Mouse (Mus musculus) MEL (cell line): ENCODE data around the gene Ccdc97. TPM values are rescaled to one million over a fixed set of nuclear protein-coding genes. Genes with fewer than 3 reads are reported as not detected.
A peak's percentile ranks its signal among the peaks of the same experiment; 100 is the strongest.

ENCODE experiments used
- DNase-seq: peaks from one replicate; pipeline ENCODE4 v3.0.0; 2011; ENCODE audit warnings: low read depth, low spot score
- H3K27ac ChIP-seq: 2 replicates; pipeline ENCODE4 v1.5.1; 2012; ENCODE audit warnings: low read depth, mild to moderate bottlenecking, control low read depth, low read length, moderate library complexity; ENCODE audit not compliant: control insufficient read depth
- H3K27me3 ChIP-seq, 2 experiments: fragments of 150-350 bp in 1 of 2; sonication (generic) in 1 of 2; 2 replicates each; pipeline ENCODE4 v1.6.1; 2012; ENCODE audit warnings: low read length in 2 of 2, mild to moderate bottlenecking in 2 of 2, improper control_type of control experiment in 1 of 2, moderate library complexity in 1 of 2; ENCODE audit not compliant: insufficient read depth in 2 of 2, control insufficient read depth in 1 of 2
- H3K36me3 ChIP-seq, 2 experiments: 2 replicates each; pipeline ENCODE4 v1.6.1; 2012 to 2014; ENCODE audit warnings: low read length in 2 of 2, improper control_type of control experiment in 1 of 2, inconsistent platforms in 1 of 2, mild to moderate bottlenecking in 1 of 2; ENCODE audit not compliant: insufficient read depth in 2 of 2, control insufficient read depth in 1 of 2
- H3K4me1 ChIP-seq, 2 experiments: fragments of 150-350 bp in 1 of 2; sonication (generic) in 1 of 2; 2 replicates each; pipeline ENCODE4 v1.6.1; 2012; ENCODE audit warnings: low read length in 2 of 2, improper control_type of control experiment in 1 of 2, mild to moderate bottlenecking in 1 of 2; ENCODE audit not compliant: insufficient read depth in 2 of 2, control insufficient read depth in 1 of 2
- H3K4me3 ChIP-seq, 2 experiments: fragments of 150-350 bp in 1 of 2; sonication (generic) in 1 of 2; 2 replicates each; pipeline ENCODE4 v1.5.1; 2012; ENCODE audit warnings: low read depth in 2 of 2, low read length in 2 of 2, mild to moderate bottlenecking in 2 of 2, moderate library complexity in 2 of 2, control low read depth in 1 of 2, improper control_type of control experiment in 1 of 2; ENCODE audit not compliant: control insufficient read depth in 1 of 2, insufficient read depth in 1 of 2
- H3K79me2 ChIP-seq: 2 replicates; pipeline ENCODE4 v1.6.1; 2012; ENCODE audit warnings: mild to moderate bottlenecking, low read length, moderate library complexity; ENCODE audit not compliant: control insufficient read depth, poor library complexity, insufficient read depth
- H3K9ac ChIP-seq: 2 replicates; pipeline ENCODE4 v1.6.1; 2012; ENCODE audit warnings: low read depth, mild to moderate bottlenecking, control low read depth, low read length, moderate library complexity; ENCODE audit not compliant: control insufficient read depth, poor library complexity, severe bottlenecking
- H3K9me3 ChIP-seq: fragments of 150-350 bp; sonication (generic); replicated peaks from 2 replicates; pipeline ENCODE4 v1.6.1; 2012; ENCODE audit warnings: mild to moderate bottlenecking, low read length, improper control_type of control experiment, moderate library complexity; ENCODE audit not compliant: insufficient read depth
- BHLHE40 ChIP-seq: IDR thresholded peaks from 2 replicates; pipeline ENCODE4 v1.6.1; 2012; ENCODE audit warnings: low read depth, mild to moderate bottlenecking, inconsistent platforms, low read length, improper control_type of control experiment, borderline replicate concordance
- CHD2 ChIP-seq: IDR thresholded peaks from 2 replicates; pipeline ENCODE4 v1.6.1; 2011; ENCODE audit warnings: low read length, improper control_type of control experiment
- ELF1 ChIP-seq: IDR thresholded peaks from 2 replicates; pipeline ENCODE4 v1.6.1; 2014; ENCODE audit warnings: low read depth, mild to moderate bottlenecking, inconsistent platforms, low read length, improper control_type of control experiment, moderate library complexity
- EP300 ChIP-seq, 2 experiments: IDR thresholded peaks; 2 replicates each; pipeline ENCODE4 v1.6.1; 2011; ENCODE audit warnings: improper control_type of control experiment in 2 of 2, low read length in 2 of 2, low read depth in 1 of 2, mild to moderate bottlenecking in 1 of 2
- ETS1 ChIP-seq: IDR thresholded peaks from 2 replicates; pipeline ENCODE4 v1.6.1; 2012; ENCODE audit warnings: low read depth, mild to moderate bottlenecking, inconsistent platforms, low read length, improper control_type of control experiment, moderate library complexity
- GABPA ChIP-seq: IDR thresholded peaks from 2 replicates; pipeline ENCODE4 v1.6.1; 2012; ENCODE audit warnings: low read depth, mild to moderate bottlenecking, inconsistent platforms, low read length, improper control_type of control experiment, moderate library complexity
- GATA1 ChIP-seq: IDR thresholded peaks from 2 replicates; pipeline ENCODE4 v1.6.1; 2011; ENCODE audit warnings: low read depth, low read length, improper control_type of control experiment
- HCFC1 ChIP-seq: IDR thresholded peaks from 2 replicates; pipeline ENCODE4 v1.6.1; 2012; ENCODE audit warnings: low read depth, mild to moderate bottlenecking, inconsistent platforms, low read length, improper control_type of control experiment, moderate library complexity
- JUND ChIP-seq: IDR thresholded peaks from 2 replicates; pipeline ENCODE4 v1.6.1; 2011; ENCODE audit warnings: low read depth, mild to moderate bottlenecking, improper control_type of control experiment, low read length
- KAT2A ChIP-seq: conservative IDR thresholded peaks from 2 replicates; pipeline ENCODE4 v1.6.1; 2012; ENCODE audit warnings: low read depth, low read length, improper control_type of control experiment, inconsistent platforms
- MAFK ChIP-seq: IDR thresholded peaks from 2 replicates; pipeline ENCODE4 v1.6.1; 2011; ENCODE audit warnings: low read depth, mild to moderate bottlenecking, low read length, improper control_type of control experiment, borderline replicate concordance
- MAX ChIP-seq: IDR thresholded peaks from 2 replicates; pipeline ENCODE4 v1.6.1; 2011; ENCODE audit warnings: low read length, improper control_type of control experiment
- MAZ ChIP-seq: IDR thresholded peaks from 2 replicates; pipeline ENCODE4 v1.6.1; 2012; ENCODE audit warnings: low read depth, mild to moderate bottlenecking, inconsistent platforms, low read length, improper control_type of control experiment
- MEF2A ChIP-seq: IDR thresholded peaks from 2 replicates; pipeline ENCODE4 v1.6.1; 2014; ENCODE audit warnings: low read depth, mild to moderate bottlenecking, inconsistent platforms, low read length, improper control_type of control experiment; ENCODE audit not compliant: poor library complexity, insufficient replicate concordance, severe bottlenecking; ENCODE audit errors: extremely low read depth
- MXI1 ChIP-seq: IDR thresholded peaks from 2 replicates; pipeline ENCODE4 v1.6.1; 2011; ENCODE audit warnings: mild to moderate bottlenecking, low read depth, low read length, improper control_type of control experiment
- MYB ChIP-seq: IDR thresholded peaks from 2 replicates; pipeline ENCODE4 v1.6.1; 2011; ENCODE audit warnings: mild to moderate bottlenecking, low read depth, low read length, improper control_type of control experiment
- MYC ChIP-seq: IDR thresholded peaks from 2 replicates; pipeline ENCODE4 v1.6.1; 2011; ENCODE audit warnings: low read depth, mild to moderate bottlenecking, low read length, improper control_type of control experiment, moderate library complexity
- NELFE ChIP-seq: IDR thresholded peaks from 2 replicates; pipeline ENCODE4 v1.6.1; 2011; ENCODE audit warnings: low read depth, low read length, improper control_type of control experiment
- NRF1 ChIP-seq: IDR thresholded peaks from 2 replicates; pipeline ENCODE4 v1.6.1; 2014; ENCODE audit warnings: low read depth, mild to moderate bottlenecking, inconsistent platforms, low read length, improper control_type of control experiment, moderate library complexity; ENCODE audit not compliant: poor library complexity, insufficient read depth, severe bottlenecking
- POLR2A ChIP-seq, 2 experiments: IDR thresholded peaks; 2 replicates each; pipeline ENCODE4 v1.6.1; 2011 to 2012; ENCODE audit warnings: low read length in 2 of 2, mild to moderate bottlenecking in 2 of 2, control low read depth in 1 of 2, improper control_type of control experiment in 1 of 2, low read depth in 1 of 2, moderate library complexity in 1 of 2; ENCODE audit not compliant: control insufficient read depth in 1 of 2, insufficient read depth in 1 of 2, poor library complexity in 1 of 2
- POLR2AphosphoS2 ChIP-seq: IDR thresholded peaks from 2 replicates; pipeline ENCODE4 v1.6.1; 2011; ENCODE audit warnings: low read length, improper control_type of control experiment
- POLR2AphosphoS5 ChIP-seq: IDR thresholded peaks from 2 replicates; pipeline ENCODE4 v1.6.1; 2012; ENCODE audit warnings: low read depth, borderline replicate concordance, mild to moderate bottlenecking, inconsistent platforms, low read length, moderate library complexity, mixed read lengths
- RAD21 ChIP-seq: IDR thresholded peaks from 2 replicates; pipeline ENCODE4 v1.6.1; 2011; ENCODE audit warnings: mild to moderate bottlenecking, low read depth, low read length, improper control_type of control experiment
- RCOR1 ChIP-seq: IDR thresholded peaks from 2 replicates; pipeline ENCODE4 v1.6.1; 2012; ENCODE audit warnings: low read depth, mild to moderate bottlenecking, inconsistent platforms, low read length, improper control_type of control experiment
- SIN3A ChIP-seq: IDR thresholded peaks from 2 replicates; pipeline ENCODE4 v1.6.1; 2012; ENCODE audit warnings: low read length, improper control_type of control experiment, inconsistent platforms
- SMC3 ChIP-seq: IDR thresholded peaks from 2 replicates; pipeline ENCODE4 v1.6.1; 2011; ENCODE audit warnings: low read depth, low read length, improper control_type of control experiment
- TBP ChIP-seq: IDR thresholded peaks from 2 replicates; pipeline ENCODE4 v1.8.0; 2011; ENCODE audit warnings: low read depth, low read length, improper control_type of control experiment
- TCF12 ChIP-seq: IDR thresholded peaks from 2 replicates; pipeline ENCODE4 v1.6.1; 2014; ENCODE audit warnings: low read depth, mild to moderate bottlenecking, inconsistent platforms, low read length, improper control_type of control experiment, moderate library complexity
- UBTF ChIP-seq: IDR thresholded peaks from 2 replicates; pipeline ENCODE4 v1.6.1; 2012; ENCODE audit warnings: low read depth, mild to moderate bottlenecking, inconsistent platforms, low read length, improper control_type of control experiment, moderate library complexity, borderline replicate concordance; ENCODE audit not compliant: insufficient read depth
- USF1 ChIP-seq: IDR thresholded peaks from 2 replicates; pipeline ENCODE4 v1.6.1; 2014; ENCODE audit warnings: low read depth, mild to moderate bottlenecking, inconsistent platforms, low read length, improper control_type of control experiment, moderate library complexity
- USF2 ChIP-seq, 2 experiments: IDR thresholded peaks; 2 replicates each; pipeline ENCODE4 v1.6.1; 2011 to 2012; ENCODE audit warnings: improper control_type of control experiment in 2 of 2, low read length in 2 of 2, borderline replicate concordance in 1 of 2, inconsistent platforms in 1 of 2, low read depth in 1 of 2, mild to moderate bottlenecking in 1 of 2; ENCODE audit not compliant: insufficient read depth in 1 of 2
- ZC3H11A ChIP-seq: IDR thresholded peaks from 2 replicates; pipeline ENCODE4 v1.6.1; 2012; ENCODE audit warnings: low read depth, mild to moderate bottlenecking, inconsistent platforms, low read length, improper control_type of control experiment
- ZKSCAN1 ChIP-seq: IDR thresholded peaks from 2 replicates; pipeline ENCODE4 v1.6.1; 2012; ENCODE audit warnings: low read depth, mild to moderate bottlenecking, inconsistent platforms, low read length, improper control_type of control experiment, moderate library complexity
- ZMIZ1 ChIP-seq: IDR thresholded peaks from 2 replicates; pipeline ENCODE4 v1.6.1; 2012; ENCODE audit warnings: low read depth, mild to moderate bottlenecking, inconsistent platforms, low read length, improper control_type of control experiment, moderate library complexity
- ZNF384 ChIP-seq: IDR thresholded peaks from 2 replicates; pipeline ENCODE4 v1.6.1; 2012; ENCODE audit warnings: low read depth, mild to moderate bottlenecking, inconsistent platforms, low read length, improper control_type of control experiment
- polyA plus RNA-seq, 2 experiments: library from polyadenylated mRNA; stranded (reverse) in 1 of 2; unstranded in 1 of 2; fragments of >175 nt in 1 of 2; fragments of >200 nt in 1 of 2; gene quantifications; 2 replicates each; pipeline versions ENCODE4 v1.2.1 to v1.2.4; 2012; ENCODE audit warnings: low replicate concordance in 2 of 2, low read depth in 1 of 2; ENCODE audit not compliant: insufficient read length in 2 of 2, insufficient read depth in 1 of 2, missing spikeins in 1 of 2
- total RNA-seq: library from RNA; depleted of rRNA; stranded (reverse); fragments of 300-350 nt; gene quantifications from 2 replicates; pipeline ENCODE4 v1.2.3, GENCODE M21; 2012; rRNA removed

The Ccdc97 gene
- total RNA-seq (8.0 and 8.4 TPM in 2 replicates), polyA plus RNA-seq (10 to 100 TPM in 1 of 2 experiments, not detected in 1; 39.7 TPM)

DNA sequence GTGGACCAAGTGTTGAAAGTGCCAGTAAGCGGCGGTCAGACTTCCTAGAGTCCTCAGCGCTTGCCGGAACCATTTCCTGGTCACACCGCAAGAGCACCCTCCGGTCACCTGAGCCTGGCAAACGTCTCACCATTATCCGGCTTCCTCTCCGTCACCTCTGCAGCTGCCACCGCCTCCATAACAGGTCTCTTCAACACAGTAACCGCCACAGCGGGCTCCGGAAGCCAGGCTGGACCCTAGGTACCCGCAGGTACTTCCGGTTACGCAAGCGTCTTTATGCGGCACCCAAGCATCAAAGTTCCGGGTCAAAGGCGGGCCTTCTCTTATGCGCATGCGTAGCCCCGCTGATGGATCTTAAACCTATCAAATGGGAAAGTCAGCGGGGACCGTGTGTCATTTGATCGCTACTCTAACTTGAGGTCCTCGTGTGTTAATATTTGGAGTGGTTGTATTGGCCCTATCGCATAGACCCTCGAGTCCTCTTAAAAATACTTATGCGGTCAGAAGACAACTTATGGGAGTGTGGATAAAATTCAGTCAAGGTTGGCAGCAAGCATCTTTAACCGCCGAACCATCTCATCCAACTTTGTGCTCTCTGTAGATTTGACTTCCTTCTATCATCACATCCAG lies at the start of gene Ccdc97:
Ccdc97 (minus strand) TSS at position 301 of the 630 bp plus-strand sequence.
- Histone ChIP-seq H3K4me3 (peak within 1 kb of the TSS; percentile 62 to 93), H3K9ac (peak within 1 kb of the TSS; percentile 75), H3K4me1 (peaks cover 3 to 19% of the 10 kb centered on the region in 2 experiments; a peak in 3 of 4 replicates), H3K27ac (peak within 1 kb of the TSS; percentile 88), H3K27me3 (no peaks in the 10 kb centered on the region), H3K36me3 (peaks cover 6 to 26% of the 10 kb centered on the region in 2 experiments), H3K9me3 (no peaks in the 10 kb centered on the region), H3K79me2 (peaks cover 3% of the 10 kb centered on the region; the same call in 1 of the 2 replicates)
- DNase-seq, result peak; percentile 97
- TF ChIP-seq MAX, result peak; percentile 88
- peak; percentile 92 for TF ChIP-seq HCFC1
- TF ChIP-seq NELFE, result peak; percentile 76
- TF ChIP-seq ELF1, result peak; percentile 94
- no peak for TF ChIP-seq UBTF
- peak; percentile 93 for TF ChIP-seq MAZ
- peak; percentile 67 for TF ChIP-seq ZKSCAN1
- TF ChIP-seq KAT2A, result peak; percentile 70
- TF ChIP-seq MAFK, result peak; percentile 69; the same call in 1 of the 2 replicates
- TF ChIP-seq POLR2AphosphoS5, result no peak; the same call in 1 of the 2 replicates
- TF ChIP-seq BHLHE40, result peak; percentile 48
- no peak for TF ChIP-seq GABPA
- no peak; the same call in 1 of the 2 replicates for TF ChIP-seq SMC3
- TF ChIP-seq MEF2A, result no peak
- TF ChIP-seq TBP, result peak; percentile 60; the same call in 1 of the 2 replicates
- peak; percentile 37 to 54; a peak in 1 of 4 replicates for TF ChIP-seq EP300 (IDR thresholded peaks at IDR 0.05; ENCODE audit: low read depth in 1 of 2, low read length in 2 of 2)
- peak; percentile 50 for TF ChIP-seq ETS1
- TF ChIP-seq USF2 (IDR thresholded peaks at IDR 0.05; ENCODE audit: borderline replicate concordance in 1 of 2, insufficient read depth in 1 of 2, low read depth in 1 of 2, low read length in 2 of 2), result no peak
- TF ChIP-seq ZMIZ1, result peak; percentile 94
- peak; percentile 92 for TF ChIP-seq NRF1
- TF ChIP-seq MYB, result peak; percentile 65; the same call in 1 of the 2 replicates
- TF ChIP-seq ZC3H11A, result no peak; the same call in 1 of the 2 replicates
- TF ChIP-seq POLR2A (IDR thresholded peaks at IDR 0.05; ENCODE audit: control insufficient read depth in 1 of 2, insufficient read depth in 1 of 2, low read depth in 1 of 2, low read length in 2 of 2, poor library complexity in 1 of 2), result peak; percentile 38 to 87
- TF ChIP-seq SIN3A, result peak; percentile 29
- peak; percentile 83 for TF ChIP-seq MYC
- peak; percentile 59 for TF ChIP-seq TCF12
- 0 out of 2 replicates have a peak, but pooled peaks have one; percentile 20 for TF ChIP-seq JUND
- TF ChIP-seq USF1, result peak; percentile 52
- no peak for TF ChIP-seq ZNF384
- TF ChIP-seq CHD2, result peak; percentile 80
- TF ChIP-seq RCOR1, result 0 out of 2 replicates have a peak, but pooled peaks have one; percentile 44
- TF ChIP-seq GATA1, result no peak
- TF ChIP-seq MXI1, result peak; percentile 77
- peak; percentile 99 for TF ChIP-seq POLR2AphosphoS2
- no peak for TF ChIP-seq RAD21
